Mouse (Mus musculus): ENCODE measurements around the gene Tldc2. TPM values are rescaled to one million over a fixed set of nuclear protein-coding genes. Genes with fewer than 3 reads are reported as not detected.

Tldc2 gene
- not detected for total RNA-seq (2021)
- long read RNA-seq, experiment 1: 0 reads
- long read RNA-seq, experiment 2: 0 reads

- no peak for DNase-seq
- intact Hi-C loops (cut with DNase I): no loop called here
These were observed at the start of gene Tldc2 for GRCm38 (mm10) chr2:157086796-157087195. Tldc2 (plus strand) TSS chr2:157087055.

DNA sequence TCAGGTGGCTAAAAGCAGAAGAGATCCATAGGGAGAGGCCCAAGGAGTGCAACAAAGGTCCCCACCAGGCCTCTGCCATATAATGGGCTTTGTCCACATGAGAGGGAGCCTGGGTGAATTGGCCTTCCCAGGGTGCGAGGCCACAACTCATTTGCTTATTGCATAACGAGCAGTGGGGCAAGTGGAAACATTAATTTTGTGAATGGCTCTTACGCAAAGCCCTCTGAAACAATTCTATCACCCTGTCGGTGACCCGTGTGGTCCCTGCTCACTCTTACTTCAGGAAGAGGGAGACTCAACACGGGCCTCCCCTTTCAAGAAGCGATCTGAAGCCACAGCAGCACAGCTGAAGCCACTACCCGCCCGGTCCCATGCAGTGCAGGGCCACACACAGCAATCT is 49.6 kb upstream of the Tldc2 start:
- intact Hi-C loops (cut with DNase I): no loop called here
- DNase-seq: no peak

GRCm38 (mm10) chr2:157039900-157040648 is 46.8 kb upstream of the Tldc2 start:
- intact Hi-C loops (cut with DNase I): no loop called here
- no peak for DNase-seq

GRCm38 (mm10) chr2:157040649-157041046 is 46.2 kb upstream of the Tldc2 start:
- intact Hi-C loops (cut with DNase I): no loop called here

GRCm38 (mm10) chr2:157041421-157041820 is 45.4 kb upstream of the Tldc2 start:
- intact Hi-C loops (cut with DNase I): no loop called here
- no peak for DNase-seq

More at GRCm38 (mm10) chr2:157040649-157041046, 46.2 kb upstream of the Tldc2 start:
- no peak for DNase-seq

DNA sequence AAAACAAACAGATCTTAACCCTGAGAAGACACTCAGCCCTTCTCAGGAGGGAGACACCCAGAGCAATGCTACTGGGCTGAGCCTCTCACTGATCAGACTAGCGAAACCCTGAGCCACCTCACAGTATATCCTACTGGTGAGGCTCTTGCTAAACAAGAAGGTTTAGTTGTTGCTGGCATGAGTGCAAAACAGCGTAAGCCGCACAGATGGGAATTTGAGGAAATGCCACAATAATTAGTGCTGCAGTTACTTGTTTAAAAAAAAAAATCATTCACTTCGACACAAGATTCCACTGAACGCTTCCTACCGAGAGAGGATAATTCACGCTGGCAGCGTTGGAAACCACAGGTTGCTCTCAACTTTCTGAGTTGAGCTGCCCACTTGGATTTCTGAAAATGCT is 43.3 kb upstream of the Tldc2 start:
- intact Hi-C loops (cut with DNase I): no loop called here
- DNase-seq: no peak

GRCm38 (mm10) chr2:157043987-157044386 is 42.9 kb upstream of the Tldc2 start:
- no peak for DNase-seq
- intact Hi-C loops (cut with DNase I): no loop called here

DNA sequence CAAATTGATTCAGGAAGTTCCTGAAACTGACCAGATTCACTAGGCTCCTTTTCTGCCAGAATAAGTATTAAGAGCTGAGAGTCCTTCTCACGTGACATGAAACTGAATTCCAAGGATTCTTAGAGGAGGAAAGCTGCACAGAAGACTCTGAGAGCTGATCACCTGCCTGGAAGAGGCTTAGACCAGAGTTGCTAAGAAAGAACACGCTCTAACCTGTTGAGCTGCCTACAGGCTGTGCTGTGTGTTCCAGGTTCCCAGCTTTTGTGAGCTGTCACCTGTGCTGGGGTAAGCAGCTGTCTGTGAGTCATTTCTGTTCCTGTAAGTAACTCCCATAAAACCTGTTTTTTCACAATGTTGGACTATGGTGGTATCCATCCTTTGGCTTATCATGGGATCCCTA is 40.9 kb upstream of the Tldc2 start:
- DNase-seq: no peak
- intact Hi-C loops (cut with DNase I): loop anchor here (5.0 kb wide), 1 partner anchor 36 kb away; no protein-coding TSS in a partner anchor

- intact Hi-C loops (cut with DNase I): loop anchor here (5.0 kb wide), 1 partner anchor 35 kb away; no protein-coding TSS in a partner anchor
- DNase-seq: no peak
These were observed 39.9 kb upstream of the Tldc2 start for GRCm38 (mm10) chr2:157046956-157047355.

DNA sequence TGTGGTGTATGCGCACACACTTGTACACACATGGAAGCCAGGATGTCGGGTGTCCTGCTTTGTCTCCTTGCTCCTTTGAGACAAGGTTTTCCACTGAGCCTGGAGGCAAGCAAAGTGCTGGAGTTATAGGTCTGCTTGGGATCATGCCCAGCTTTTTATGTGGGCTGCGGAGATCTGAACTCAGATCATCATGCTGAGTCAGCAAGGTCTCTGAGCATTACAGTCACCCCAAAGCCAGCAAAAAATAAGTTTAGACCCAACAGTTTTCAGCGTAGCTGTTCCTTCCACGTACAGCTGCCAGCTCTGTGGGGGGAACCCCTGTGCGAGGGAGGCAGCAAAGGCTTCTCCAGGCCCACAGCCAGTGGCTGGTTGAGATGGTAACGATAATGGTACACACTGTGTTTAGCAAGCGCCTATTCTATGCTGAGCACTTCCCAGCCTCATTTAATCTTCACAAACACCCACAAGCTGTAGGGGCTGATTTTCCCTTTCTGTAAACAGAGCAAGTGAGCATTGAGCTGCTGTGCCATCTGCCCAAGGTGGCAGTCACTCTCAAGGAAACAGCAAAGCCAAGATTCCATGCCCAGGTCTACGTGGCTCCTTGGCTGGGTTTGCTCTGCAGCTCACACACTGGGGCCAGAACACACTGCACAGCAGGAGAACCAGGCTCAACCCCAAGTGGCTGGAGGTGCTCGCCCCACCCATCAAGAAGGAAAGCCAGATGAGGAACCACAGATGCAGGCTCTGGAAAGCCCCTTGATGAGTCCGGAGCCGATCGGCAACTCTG is 38.3 kb upstream of the Tldc2 start:
- intact Hi-C loops (cut with DNase I): loop anchor here (5.0 kb wide), 1 partner anchor 34 kb away; no protein-coding TSS in a partner anchor
- no peak for DNase-seq

DNA sequence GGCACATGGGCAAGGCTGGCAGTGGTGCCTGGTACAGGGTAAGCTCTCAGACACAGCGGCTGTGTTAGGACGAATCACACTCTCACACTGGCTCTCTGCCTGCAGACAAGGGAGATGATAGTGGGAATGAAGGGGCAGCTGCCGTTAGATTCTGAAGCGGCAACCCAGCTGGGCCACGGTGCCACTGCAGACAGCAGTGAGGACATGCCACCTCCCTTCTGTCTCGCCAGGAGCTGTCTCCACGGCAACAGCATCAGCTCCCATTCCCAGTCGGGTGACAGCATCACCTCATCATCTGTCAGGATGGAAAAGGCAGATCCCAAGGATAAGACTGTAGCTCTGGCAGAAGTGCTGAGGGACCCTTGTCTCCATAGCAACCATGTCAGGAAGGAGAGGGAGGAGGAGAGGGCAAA is 37.0 kb upstream of the Tldc2 start:
- intact Hi-C loops (cut with DNase I): loop anchor here (5.0 kb wide), 2 partner anchors 32 to 42 kb away; no protein-coding TSS in a partner anchor

GRCm38 (mm10) chr2:157052448-157052847 is 34.4 kb upstream of the Tldc2 start:
- DNase-seq: no peak
- intact Hi-C loops (cut with DNase I): loop anchor here (5.0 kb wide), 1 partner anchor 40 kb away; no protein-coding TSS in a partner anchor

More for the DNA sequence above, 37.0 kb upstream of the Tldc2 start:
- no peak for DNase-seq

DNA sequence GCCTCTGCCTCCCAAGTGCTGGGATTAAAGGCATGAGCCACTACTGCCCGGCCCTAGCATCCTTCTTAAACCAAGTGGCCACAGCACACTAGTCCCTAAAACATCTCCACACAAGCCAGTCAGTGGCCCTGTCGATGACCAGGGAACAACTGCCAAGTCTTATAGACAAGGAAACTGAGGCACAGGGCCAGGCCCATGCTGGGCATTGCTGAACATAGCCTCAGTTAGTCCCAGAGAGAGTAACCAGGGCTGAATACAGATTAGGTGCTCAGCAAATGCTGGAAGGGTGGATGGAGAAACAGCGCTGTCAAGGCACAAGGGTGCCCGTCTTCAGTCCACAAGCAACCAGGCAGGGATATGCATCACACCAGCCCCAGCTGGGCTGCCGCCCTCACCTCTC is 33.7 kb upstream of the Tldc2 start:
- intact Hi-C loops (cut with DNase I): loop anchor here (5.0 kb wide), 1 partner anchor 39 kb away; no protein-coding TSS in a partner anchor
- DNase-seq: no peak

DNA sequence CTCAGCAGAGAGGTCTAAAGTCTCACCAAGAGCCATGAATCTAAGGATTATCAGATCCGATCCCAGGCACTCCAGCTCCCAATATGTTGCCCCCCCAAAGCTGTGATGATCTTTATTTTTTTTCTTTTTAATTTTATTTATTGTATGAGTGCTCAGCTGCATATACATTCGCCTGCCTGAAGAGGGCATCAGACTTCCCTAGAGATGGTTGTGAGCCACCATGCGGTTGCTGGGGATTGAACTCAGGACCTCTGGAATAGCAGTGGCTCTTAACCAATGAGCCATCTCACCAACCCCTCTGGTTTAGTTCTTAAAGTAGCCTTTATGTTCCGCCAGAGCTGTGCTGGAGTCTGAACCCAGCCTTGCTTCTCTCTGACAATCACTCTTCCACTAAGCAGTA is 33.1 kb upstream of the Tldc2 start:
- DNase-seq: no peak
- intact Hi-C loops (cut with DNase I): loop anchor here (5.0 kb wide), 1 partner anchor 39 kb away; no protein-coding TSS in a partner anchor

- intact Hi-C loops (cut with DNase I): loop anchor here (5.0 kb wide), 1 partner anchor 38 kb away; no protein-coding TSS in a partner anchor
- no peak for DNase-seq
These were observed 32.6 kb upstream of the Tldc2 start for GRCm38 (mm10) chr2:157054297-157054696.

DNA sequence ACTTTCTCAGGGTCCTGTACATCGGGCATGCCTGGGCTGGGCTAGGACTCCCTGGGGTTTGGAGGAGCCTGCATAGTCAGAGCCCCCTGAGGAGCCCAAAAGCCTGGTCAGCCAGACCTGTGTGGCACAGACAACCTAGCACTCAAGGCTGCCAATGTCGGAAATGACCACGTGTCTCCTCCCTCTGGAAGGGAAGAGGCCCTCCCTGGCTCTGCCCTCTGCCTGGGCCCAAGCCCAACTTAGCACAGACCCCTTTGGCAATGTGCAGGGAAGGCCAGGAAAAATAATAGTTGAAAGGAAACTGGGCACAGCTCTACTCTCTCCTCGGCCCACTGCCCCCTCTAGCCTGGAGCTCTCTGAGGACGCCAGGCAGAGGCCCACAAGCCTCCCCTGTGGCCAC is 32.0 kb upstream of the Tldc2 start:
- no peak for DNase-seq
- intact Hi-C loops (cut with DNase I): loop anchor here (5.0 kb wide), 1 partner anchor 37 kb away; no protein-coding TSS in a partner anchor

GRCm38 (mm10) chr2:157055721-157056120 is 31.1 kb upstream of the Tldc2 start:
- no peak for DNase-seq
- intact Hi-C loops (cut with DNase I): no loop called here

DNA sequence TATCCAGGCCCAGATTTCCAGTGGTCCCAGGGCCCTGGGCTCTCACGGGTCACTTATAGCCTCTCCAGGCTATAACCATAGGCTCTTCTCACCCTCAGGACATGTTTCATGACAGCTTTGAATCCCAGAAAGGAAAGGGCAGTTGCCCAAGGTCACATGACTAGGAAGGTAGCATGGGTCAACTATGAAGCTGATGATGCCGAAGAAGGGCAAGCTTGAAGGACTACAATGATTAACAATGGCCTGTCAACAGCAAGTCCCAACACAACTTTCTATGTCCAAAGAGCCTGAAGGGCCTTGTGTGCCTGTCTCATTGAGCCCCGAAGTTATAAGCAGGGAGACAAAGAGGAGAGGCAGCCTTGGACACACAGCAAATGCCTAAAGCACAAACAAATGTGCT is 29.7 kb upstream of the Tldc2 start:
- no peak for DNase-seq
- intact Hi-C loops (cut with DNase I): no loop called here

- no peak for DNase-seq
- intact Hi-C loops (cut with DNase I): no loop called here
These were observed 29.1 kb upstream of the Tldc2 start for GRCm38 (mm10) chr2:157057758-157058157.

DNA sequence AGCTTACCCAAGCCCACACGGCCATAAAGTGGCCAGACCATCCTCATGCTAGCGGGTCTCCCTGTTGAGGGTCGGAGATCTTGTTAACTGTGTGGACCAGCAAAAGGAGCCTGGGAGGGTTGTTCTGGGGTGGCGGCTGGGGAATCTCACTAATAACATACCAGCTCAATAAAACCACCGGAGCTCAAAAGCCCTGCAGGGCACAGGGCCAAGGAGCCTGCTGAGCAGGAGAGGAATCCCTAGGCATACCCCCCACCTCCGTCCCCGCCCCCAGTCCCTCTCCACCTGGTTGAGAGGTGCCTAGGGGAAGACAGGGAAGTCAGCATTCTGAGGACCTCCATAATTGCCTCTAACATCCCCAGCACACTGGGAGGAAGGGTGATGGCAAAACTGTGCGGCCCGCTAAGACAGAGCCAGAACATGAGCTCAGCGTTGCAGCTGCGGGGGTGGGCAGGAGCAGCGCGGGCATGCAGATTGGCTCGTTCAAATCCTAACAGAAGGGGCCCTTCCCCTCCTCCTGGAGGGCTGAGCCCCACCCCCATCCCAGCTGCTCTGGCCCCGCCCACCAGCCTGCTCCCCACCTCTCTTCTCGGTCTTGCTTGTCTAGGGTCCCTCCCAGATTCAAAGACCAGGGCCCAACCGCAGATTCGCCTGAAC is 28.4 kb upstream of the Tldc2 start:
- DNase-seq: peak in 1 of 2 experiments; percentile 52
- intact Hi-C loops (cut with DNase I): no loop called here

GRCm38 (mm10) chr2:157059166-157059565 is 27.7 kb upstream of the Tldc2 start:
- no peak for DNase-seq
- intact Hi-C loops (cut with DNase I): no loop called here

Data from gastrocnemius, postnatal 36 days (tissue).